Mouse (Mus musculus): ENCODE measurements at regions not wholly inside any gene's neighbourhood (a gene's known extent, or its start where the extent isn't known, plus 50 kb on each side); places are given as distances from the start of the nearest gene placed in this dataset.

GRCm38 (mm10) chr16:76455499-76456299 lies 82.1 kb upstream of the Nrip1 start:
- Histone ChIP-seq H3K4me1 (ENCODE audit: control insufficient read depth, insufficient read depth, insufficient read length, low read length) (no peaks in the 10 kb centered on the region), H3K4me3 (ENCODE audit: insufficient read depth, low read depth, low read length) (no peak overlapping the region), H3K27ac (replicated peaks; ENCODE audit: low read depth, low read length) (no peak overlapping the region)

- Histone ChIP-seq H3K4me3 (ENCODE audit: insufficient read depth, low read depth, low read length) (no peak overlapping the region), H3K27ac (replicated peaks; ENCODE audit: low read depth, low read length) (no peak overlapping the region), H3K4me1 (ENCODE audit: control insufficient read depth, insufficient read depth, insufficient read length, low read length) (no peaks in the 10 kb centered on the region)
These were observed 81.3 kb upstream of the Nrip1 start for GRCm38 (mm10) chr16:76454741-76455465.

GRCm38 (mm10) chr16:76453457-76454200 lies 80.0 kb upstream of the Nrip1 start:
- Histone ChIP-seq H3K27ac (replicated peaks; ENCODE audit: low read depth, low read length) (no peak overlapping the region), H3K4me1 (ENCODE audit: control insufficient read depth, insufficient read depth, insufficient read length, low read length) (no peaks in the 10 kb centered on the region), H3K4me3 (ENCODE audit: insufficient read depth, low read depth, low read length) (no peak overlapping the region)

GRCm38 (mm10) chr16:76448773-76449172 lies 75.1 kb upstream of the Nrip1 start:
- Histone ChIP-seq H3K4me1 (ENCODE audit: control insufficient read depth, insufficient read depth, insufficient read length, low read length) (no peaks in the 10 kb centered on the region), H3K4me3 (ENCODE audit: insufficient read depth, low read depth, low read length) (no peak overlapping the region), H3K27ac (replicated peaks; ENCODE audit: low read depth, low read length) (no peak overlapping the region)

- no peak overlapping the region for H3K27ac ChIP-seq (replicated peaks; ENCODE audit: low read depth, low read length)
- H3K4me3 ChIP-seq (ENCODE audit: insufficient read depth, low read depth, low read length), result no peak overlapping the region
- no peaks in the 10 kb centered on the region for H3K4me1 ChIP-seq (ENCODE audit: control insufficient read depth, insufficient read depth, insufficient read length, low read length)
These were observed 73.4 kb upstream of the Nrip1 start for GRCm38 (mm10) chr16:76447033-76447432.

- no peak overlapping the region for H3K27ac ChIP-seq (replicated peaks; ENCODE audit: low read depth, low read length)
- no peak overlapping the region for H3K4me3 ChIP-seq (ENCODE audit: insufficient read depth, low read depth, low read length)
- no peaks in the 10 kb centered on the region for H3K4me1 ChIP-seq (ENCODE audit: control insufficient read depth, insufficient read depth, insufficient read length, low read length)
These were observed 71.0 kb upstream of the Nrip1 start for GRCm38 (mm10) chr16:76444668-76445067.

GRCm38 (mm10) chr16:76442635-76443034 lies 69.0 kb upstream of the Nrip1 start:
- Histone ChIP-seq H3K4me1 (ENCODE audit: control insufficient read depth, insufficient read depth, insufficient read length, low read length) (no peaks in the 10 kb centered on the region), H3K27ac (replicated peaks; ENCODE audit: low read depth, low read length) (no peak overlapping the region), H3K4me3 (ENCODE audit: insufficient read depth, low read depth, low read length) (no peak overlapping the region)

GRCm38 (mm10) chr16:76441803-76442448 lies 68.3 kb upstream of the Nrip1 start:
- no peak overlapping the region for H3K27ac ChIP-seq (replicated peaks; ENCODE audit: low read depth, low read length)
- H3K4me1 ChIP-seq (ENCODE audit: control insufficient read depth, insufficient read depth, insufficient read length, low read length), result no peaks in the 10 kb centered on the region
- H3K4me3 ChIP-seq (ENCODE audit: insufficient read depth, low read depth, low read length), result no peak overlapping the region

- no peaks in the 10 kb centered on the region for H3K4me1 ChIP-seq (ENCODE audit: control insufficient read depth, insufficient read depth, insufficient read length, low read length)
- H3K4me3 ChIP-seq (ENCODE audit: insufficient read depth, low read depth, low read length), result no peak overlapping the region
- H3K27ac ChIP-seq (replicated peaks; ENCODE audit: low read depth, low read length), result no peak overlapping the region
These were observed 64.7 kb upstream of the Nrip1 start for GRCm38 (mm10) chr16:76438093-76438883.

- no peaks in the 10 kb centered on the region for H3K4me1 ChIP-seq (ENCODE audit: control insufficient read depth, insufficient read depth, insufficient read length, low read length)
- H3K27ac ChIP-seq (replicated peaks; ENCODE audit: low read depth, low read length), result no peak overlapping the region
These were observed 62.7 kb upstream of the Nrip1 start for GRCm38 (mm10) chr16:76436290-76436689.

GRCm38 (mm10) chr16:76433076-76433825 lies 59.6 kb upstream of the Nrip1 start:
- Histone ChIP-seq H3K4me3 (ENCODE audit: insufficient read depth, low read depth, low read length) (no peak overlapping the region), H3K4me1 (ENCODE audit: control insufficient read depth, insufficient read depth, insufficient read length, low read length) (no peaks in the 10 kb centered on the region), H3K27ac (replicated peaks; ENCODE audit: low read depth, low read length) (no peak overlapping the region)

More at GRCm38 (mm10) chr16:76436290-76436689, 62.7 kb upstream of the Nrip1 start:
- H3K4me3 ChIP-seq (ENCODE audit: insufficient read depth, low read depth, low read length), result no peak overlapping the region

GRCm38 (mm10) chr16:76432304-76432703 lies 58.7 kb upstream of the Nrip1 start:
- Histone ChIP-seq H3K4me3 (ENCODE audit: insufficient read depth, low read depth, low read length) (no peak overlapping the region), H3K27ac (replicated peaks; ENCODE audit: low read depth, low read length) (no peak overlapping the region)

GRCm38 (mm10) chr16:76429156-76429555 lies 55.5 kb upstream of the Nrip1 start:
- Histone ChIP-seq H3K27ac (replicated peaks; ENCODE audit: low read depth, low read length) (no peak overlapping the region), H3K4me3 (ENCODE audit: insufficient read depth, low read depth, low read length) (no peak overlapping the region), H3K4me1 (ENCODE audit: control insufficient read depth, insufficient read depth, insufficient read length, low read length) (no peaks in the 10 kb centered on the region)

More at GRCm38 (mm10) chr16:76432304-76432703, 58.7 kb upstream of the Nrip1 start:
- H3K4me1 ChIP-seq (ENCODE audit: control insufficient read depth, insufficient read depth, insufficient read length, low read length), result no peaks in the 10 kb centered on the region

- H3K4me1 ChIP-seq (ENCODE audit: control insufficient read depth, insufficient read depth, insufficient read length, low read length), result no peaks in the 10 kb centered on the region
- no peak overlapping the region for H3K4me3 ChIP-seq (ENCODE audit: insufficient read depth, low read depth, low read length)
- no peak overlapping the region for H3K27ac ChIP-seq (replicated peaks; ENCODE audit: low read depth, low read length)
These were observed 50.3 kb upstream of the Nrip1 start for GRCm38 (mm10) chr16:76423964-76424363.

All from brown adipose tissue, adult 24 weeks (tissue).